Mouse (Mus musculus) testis, adult 2 months (tissue): Measurements from ENCODE around the gene Nectin3.

Experiments
- CTCF ChIP-seq: fragments of 200-500 bp; IDR thresholded peaks from 2 replicates; pipeline ENCODE4 v1.5.1; 2012; ENCODE audit warnings: low read depth, mild to moderate bottlenecking, inconsistent platforms, low read length, moderate library complexity; ENCODE audit not compliant: control insufficient read depth, insufficient read depth, insufficient replicate concordance
- POLR2A ChIP-seq: fragments of 200-500 bp; IDR thresholded peaks from 2 replicates; pipeline ENCODE4 v1.6.1; 2012; ENCODE audit warnings: low read depth, mild to moderate bottlenecking, inconsistent platforms, low read length, moderate library complexity; ENCODE audit not compliant: control insufficient read depth

- TF ChIP-seq CTCF = no peak
- TF ChIP-seq POLR2A = no peak
These were observed 2.4 kb upstream of the Nectin3 start for GRCm38 (mm10) chr16:46500759-46501158.
